Mouse (Mus musculus): Measurements from ENCODE around the gene Fbxo30.
"Not testable (repeated sequence)": the region's sequence is repeated elsewhere in the genome, so short reads cannot be mapped to it uniquely, and the experiment has no call there.

DNA sequence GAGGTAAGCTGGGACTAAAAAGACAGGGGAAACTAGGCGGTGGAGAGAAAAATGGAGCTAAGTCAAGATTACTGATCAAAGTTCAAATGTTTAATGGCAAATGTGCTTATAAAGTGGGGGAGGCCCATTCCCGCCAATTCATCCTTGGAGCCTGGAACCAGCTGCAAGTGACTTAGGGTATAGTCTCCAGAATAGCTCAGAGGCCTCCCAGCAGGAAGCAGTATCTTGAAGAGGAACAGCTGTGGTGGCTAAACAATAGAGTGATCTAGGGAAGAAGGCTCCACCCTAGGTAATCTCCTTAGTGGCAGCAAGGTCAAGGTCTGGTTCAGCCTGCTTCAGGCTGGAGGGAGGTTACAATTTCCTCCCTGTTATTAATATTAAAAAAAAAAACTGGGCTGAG, 17.3 kb upstream of the Fbxo30 start:
- not testable (repeated sequence) for TF ChIP-seq ZC3H11A (IDR thresholded peaks at IDR 0.05; ENCODE audit: borderline replicate concordance, low read depth, low read length)
- TF ChIP-seq CHD2 (IDR thresholded peaks at IDR 0.05; ENCODE audit: low read depth, low read length): 0 out of 2 replicates have a peak, but pooled peaks have one; percentile 24
